Mouse (Mus musculus): ENCODE measurements around the gene Tmem120b.

DNA sequence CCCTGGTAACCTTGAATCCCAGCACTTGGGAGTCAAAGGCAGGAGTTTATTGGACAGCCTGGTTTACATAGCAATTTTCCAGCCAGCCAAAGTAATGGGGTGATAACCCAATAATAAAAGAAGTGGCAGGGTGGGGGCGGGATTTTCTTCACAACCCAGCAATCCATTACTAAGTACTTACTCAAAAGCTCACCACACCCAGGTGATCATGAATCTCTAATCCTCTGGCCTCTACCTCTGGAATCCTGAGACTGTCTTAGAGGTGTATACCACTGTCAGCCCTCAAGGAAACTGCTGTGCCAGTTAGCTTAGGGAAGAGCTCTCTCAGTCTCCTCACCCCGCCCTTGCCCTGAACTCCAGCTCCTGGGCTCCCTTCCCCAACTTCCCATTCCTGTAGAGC is 18.3 kb downstream of the Tmem120b start:
- TF ChIP-seq CTCF (conservative IDR thresholded peaks at IDR 0.05 in 1 of 2, IDR thresholded peaks at IDR 0.05 in 1 of 2; ENCODE audit: low read depth in 2 of 2, low read length in 2 of 2) (no peak), ZC3H11A (IDR thresholded peaks at IDR 0.05; ENCODE audit: low read depth, low read length) (no peak), MAX (IDR thresholded peaks at IDR 0.05; ENCODE audit: low read length) (no peak), POLR2A (IDR thresholded peaks at IDR 0.05; ENCODE audit: low read depth, low read length) (no peak), SIN3A (IDR thresholded peaks at IDR 0.05; ENCODE audit: low read length) (no peak), POLR2AphosphoS2 (IDR thresholded peaks at IDR 0.05; ENCODE audit: low read depth, low read length) (no peak), CHD2 (IDR thresholded peaks at IDR 0.05; ENCODE audit: low read length) (no peak), RCOR1 (conservative IDR thresholded peaks at IDR 0.05; ENCODE audit: low read depth, low read length) (no peak)

All from CH12.LX (cell line).